In the genomic region with DNA sequence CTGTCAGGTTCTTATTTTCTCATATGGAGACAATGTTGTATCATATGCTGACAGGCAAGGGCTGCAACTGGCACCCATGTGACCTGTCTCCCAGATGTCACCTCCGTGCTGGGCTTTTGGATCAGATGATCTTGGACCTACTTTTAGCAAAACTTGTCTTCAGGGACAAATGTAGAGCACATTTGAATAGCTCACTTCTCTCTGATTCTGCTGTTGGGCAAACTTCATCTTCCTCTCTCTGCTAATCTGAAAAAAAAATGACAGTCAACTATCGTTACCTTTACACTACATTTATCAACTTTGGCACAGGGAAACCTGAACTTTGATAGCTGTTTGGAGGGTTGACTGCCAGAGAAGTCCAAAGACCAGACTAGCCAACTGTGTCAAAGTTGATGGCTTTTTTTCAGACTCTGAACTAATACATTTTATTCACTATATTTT, we compare ENCODE assay signal across 22 mouse cellular contexts. TPM values are rescaled to one million over a fixed set of nuclear protein-coding genes. Genes with fewer than 3 reads are reported as not detected.
DNase-seq lines count a peak whose midpoint lies in the region; ATAC-seq lines count a peak whose summit lies in the region.
"Had no signal": no experiment of that assay in that cellular context is flagged by ENCODE, and none has a peak within 500 bp of the region (broad histone marks: within the 10 kb centered on the region; RNA-seq: fewer than 3 reads in every experiment).

No protein-coding gene starts in this region.

- 68% methylated on average over 2 of the region's 2 CpGs for WGBS in kidney, embryonic 14.5 days
- WGBS in intestine, embryonic 15.5 days: 70% methylated on average over 2 of the region's 2 CpGs
- WGBS in hindbrain, embryonic 16.5 days: 93% methylated on average over 2 of the region's 2 CpGs

- no peak overlapping the region for H3K9ac ChIP-seq in kidney, embryonic 14.5 days (ENCODE audit: low read depth, low read length)
- no peak overlapping the region for H3K9ac ChIP-seq in intestine, embryonic 15.5 days
- H3K9ac ChIP-seq in hindbrain, embryonic 16.5 days (ENCODE audit: low read depth, low read length): no peak overlapping the region
- H3K9ac ChIP-seq: forebrain, embryonic 13.5 days; liver, embryonic 14.5 days had no signal

- no peak for ATAC-seq in kidney, embryonic 14.5 days (ENCODE audit: low FRiP score, low TSS enrichment)
- ATAC-seq in intestine, embryonic 15.5 days: peak; percentile 42; the same call in 1 of the 2 replicates
- no peak for ATAC-seq in hindbrain, embryonic 16.5 days
- no peak for ATAC-seq in frontal cortex, adult (ENCODE audit: low TSS enrichment)
- ATAC-seq: forebrain, embryonic 13.5 days; hindbrain, postnatal 0 days had no signal

- H3K4me1 ChIP-seq in kidney, embryonic 14.5 days (ENCODE audit: control insufficient read depth, insufficient read depth, low read length): peaks cover 5% of the 10 kb centered on the region; the same call in 1 of the 2 replicates
- no peaks in the 10 kb centered on the region for H3K4me1 ChIP-seq in intestine, embryonic 15.5 days (replicated peaks)
- no peaks in the 10 kb centered on the region; the same call in 1 of the 2 replicates for H3K4me1 ChIP-seq in hindbrain, embryonic 16.5 days (ENCODE audit: control insufficient read depth, insufficient read depth, low read depth, low read length)
- H3K4me1 ChIP-seq: forebrain, embryonic 13.5 days had no signal

- H3K4me2 ChIP-seq in kidney, embryonic 14.5 days (replicated peaks; ENCODE audit: low read depth, low read length): no peak overlapping the region
- no peak overlapping the region for H3K4me2 ChIP-seq in intestine, embryonic 15.5 days (replicated peaks)
- H3K4me2 ChIP-seq in hindbrain, embryonic 16.5 days (ENCODE audit: low read length): no peak overlapping the region
- H3K4me2 ChIP-seq: forebrain, embryonic 13.5 days had no signal

- peak; percentile 66 for DNase-seq in kidney, adult 11 months
- peak; percentile 41 to 50 for DNase-seq in heart, adult 9 months (ENCODE audit: low spot score in 2 of 2)
- DNase-seq in kidney, postnatal 14 days: peak; percentile 68
- DNase-seq: adrenal gland, adult 8-10 months; cerebellum, adult 11-12 months; cerebellum, postnatal 36 days; gastrocnemius, postnatal 36 days; left cerebral cortex, postnatal 4 days; right cerebral cortex, adult 18-20 months; spleen, adult 18-20 months; thymus, adult 18-20 months had no signal

- no peak overlapping the region for H3K4me3 ChIP-seq in kidney, embryonic 14.5 days (ENCODE audit: low read length)
- no peak overlapping the region for H3K4me3 ChIP-seq in intestine, embryonic 15.5 days (replicated peaks)
- no peak overlapping the region for H3K4me3 ChIP-seq in hindbrain, embryonic 16.5 days (ENCODE audit: low read length)
- H3K4me3 ChIP-seq: forebrain, embryonic 13.5 days; layer of hippocampus, adult 2 months had no signal

- no peaks in the 10 kb centered on the region for H3K9me3 ChIP-seq in kidney, embryonic 14.5 days (ENCODE audit: control insufficient read depth, low read length)
- no peaks in the 10 kb centered on the region for H3K9me3 ChIP-seq in intestine, embryonic 15.5 days
- H3K9me3 ChIP-seq in hindbrain, embryonic 16.5 days (ENCODE audit: control insufficient read depth, low read length): no peaks in the 10 kb centered on the region
- H3K9me3 ChIP-seq: forebrain, embryonic 13.5 days; G1E had no signal

- H3K36me3 ChIP-seq in kidney, embryonic 14.5 days (ENCODE audit: control insufficient read depth, insufficient read depth, low read length): no peaks in the 10 kb centered on the region
- H3K36me3 ChIP-seq in intestine, embryonic 15.5 days: no peaks in the 10 kb centered on the region
- H3K36me3 ChIP-seq in hindbrain, embryonic 16.5 days (ENCODE audit: control insufficient read depth, insufficient read depth, low read length): no peaks in the 10 kb centered on the region
- H3K36me3 ChIP-seq: G1E had no signal

- no peak overlapping the region for H3K27ac ChIP-seq in kidney, embryonic 14.5 days (ENCODE audit: low read depth, low read length)
- H3K27ac ChIP-seq in intestine, embryonic 15.5 days: 0 out of 2 replicates have a peak overlapping the region, but pooled peaks have one; percentile 63
- H3K27ac ChIP-seq in hindbrain, embryonic 16.5 days (ENCODE audit: low read depth, low read length): no peak overlapping the region
- H3K27ac ChIP-seq: forebrain, embryonic 13.5 days; hindbrain, postnatal 0 days; layer of hippocampus, adult 2 months; liver, embryonic 14.5 days had no signal

- H3K27me3 ChIP-seq in kidney, embryonic 14.5 days (ENCODE audit: control insufficient read depth, insufficient read depth, low read length): no peaks in the 10 kb centered on the region
- H3K27me3 ChIP-seq in intestine, embryonic 15.5 days (replicated peaks): no peaks in the 10 kb centered on the region
- H3K27me3 ChIP-seq in hindbrain, embryonic 16.5 days (replicated peaks; ENCODE audit: control insufficient read depth, insufficient read depth, low read length): no peaks in the 10 kb centered on the region
- H3K27me3 ChIP-seq: forebrain, embryonic 13.5 days had no signal

RNA-seq across cellular contexts. Expression of gene Dhrs4, which starts 10.2 kb away (rescaled TPM):
- 60.2 and 96.4 TPM in 2 replicates for polyA plus RNA-seq in kidney, embryonic 14.5 days (2014; fragmentation: Nextera tagmentation; extraction: Ambion mirVana)
- 137 and 139 TPM in 2 replicates for polyA plus RNA-seq in intestine, embryonic 15.5 days (2015; fragmentation: Nextera tagmentation; extraction: Ambion mirVana)
- 28.6 and 29.5 TPM in 2 replicates for polyA plus RNA-seq in hindbrain, embryonic 16.5 days (2015; fragmentation: Nextera tagmentation; extraction: Ambion mirVana)

RNA-seq across cellular contexts. Expression of gene Carmil3, which starts 22.1 kb away (rescaled TPM):
- polyA plus RNA-seq in kidney, embryonic 14.5 days (2014; fragmentation: Nextera tagmentation; extraction: Ambion mirVana): 3.0 and 3.8 TPM in 2 replicates
- polyA plus RNA-seq in intestine, embryonic 15.5 days (2015; fragmentation: Nextera tagmentation; extraction: Ambion mirVana): 2.2 and 2.4 TPM in 2 replicates
- 22.9 and 26.2 TPM in 2 replicates for polyA plus RNA-seq in hindbrain, embryonic 16.5 days (2015; fragmentation: Nextera tagmentation; extraction: Ambion mirVana)

RNA-seq across cellular contexts. Expression of gene Cpne6, which starts 41.9 kb away (rescaled TPM):
- polyA plus RNA-seq in kidney, embryonic 14.5 days (2014; fragmentation: Nextera tagmentation; extraction: Ambion mirVana): 0.18 TPM in 1 of 2 replicates, not detected in the other
- 0.25 and 0.40 TPM in 2 replicates for polyA plus RNA-seq in intestine, embryonic 15.5 days (2015; fragmentation: Nextera tagmentation; extraction: Ambion mirVana)
- polyA plus RNA-seq in hindbrain, embryonic 16.5 days (2015; fragmentation: Nextera tagmentation; extraction: Ambion mirVana): 10.2 and 11.7 TPM in 2 replicates

RNA-seq across cellular contexts. Expression of gene Nrl, which starts 56.5 kb away (rescaled TPM):
- polyA plus RNA-seq in kidney, embryonic 14.5 days (2014; fragmentation: Nextera tagmentation; extraction: Ambion mirVana): not detected in 2 replicates
- polyA plus RNA-seq in intestine, embryonic 15.5 days (2015; fragmentation: Nextera tagmentation; extraction: Ambion mirVana): not detected in 2 replicates
- polyA plus RNA-seq in hindbrain, embryonic 16.5 days (2015; fragmentation: Nextera tagmentation; extraction: Ambion mirVana): 0.15 and 0.23 TPM in 2 replicates
- polyA plus RNA-seq: forebrain, embryonic 13.5 days; G1E; liver, embryonic 14.5 days; neural tube, embryonic 11.5 days; stomach, embryonic 14.5 days had no signal
